Mouse (Mus musculus): Measurements from ENCODE around the gene Ubash3a. TPM values are rescaled to one million over a fixed set of nuclear protein-coding genes. Genes with fewer than 3 reads are reported as not detected.

Ubash3a gene
- polyA plus RNA-seq, 1 experiment = not detected

DNA sequence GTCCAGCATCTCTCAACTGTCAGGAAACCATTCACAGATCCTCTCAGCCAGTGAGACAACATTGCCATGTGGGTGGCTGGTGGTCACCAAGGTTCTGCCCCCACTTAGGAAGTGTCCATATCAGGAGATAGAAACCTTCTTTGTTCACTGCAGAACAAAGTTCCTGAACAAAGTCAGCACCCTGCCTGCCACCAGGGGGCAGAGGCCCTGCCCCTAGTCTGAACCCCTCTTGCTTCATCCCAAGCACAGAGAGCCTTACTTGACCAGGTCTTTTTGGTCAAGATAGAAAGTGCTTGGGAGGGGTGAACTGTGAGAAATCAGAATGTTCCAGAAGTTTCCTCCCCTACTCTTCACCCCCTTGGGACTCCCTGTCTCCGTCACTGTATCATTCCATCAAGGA, 28.2 kb downstream of the Ubash3a start:
- Histone ChIP-seq H3K27ac (replicated peaks; ENCODE audit: low read depth, low read length) (no peak overlapping the region), H3K4me1 (ENCODE audit: control insufficient read depth, insufficient read depth, insufficient read length, low read length) (no peaks in the 10 kb centered on the region), H3K4me3 (ENCODE audit: insufficient read depth, low read depth, low read length) (no peak overlapping the region)

DNA sequence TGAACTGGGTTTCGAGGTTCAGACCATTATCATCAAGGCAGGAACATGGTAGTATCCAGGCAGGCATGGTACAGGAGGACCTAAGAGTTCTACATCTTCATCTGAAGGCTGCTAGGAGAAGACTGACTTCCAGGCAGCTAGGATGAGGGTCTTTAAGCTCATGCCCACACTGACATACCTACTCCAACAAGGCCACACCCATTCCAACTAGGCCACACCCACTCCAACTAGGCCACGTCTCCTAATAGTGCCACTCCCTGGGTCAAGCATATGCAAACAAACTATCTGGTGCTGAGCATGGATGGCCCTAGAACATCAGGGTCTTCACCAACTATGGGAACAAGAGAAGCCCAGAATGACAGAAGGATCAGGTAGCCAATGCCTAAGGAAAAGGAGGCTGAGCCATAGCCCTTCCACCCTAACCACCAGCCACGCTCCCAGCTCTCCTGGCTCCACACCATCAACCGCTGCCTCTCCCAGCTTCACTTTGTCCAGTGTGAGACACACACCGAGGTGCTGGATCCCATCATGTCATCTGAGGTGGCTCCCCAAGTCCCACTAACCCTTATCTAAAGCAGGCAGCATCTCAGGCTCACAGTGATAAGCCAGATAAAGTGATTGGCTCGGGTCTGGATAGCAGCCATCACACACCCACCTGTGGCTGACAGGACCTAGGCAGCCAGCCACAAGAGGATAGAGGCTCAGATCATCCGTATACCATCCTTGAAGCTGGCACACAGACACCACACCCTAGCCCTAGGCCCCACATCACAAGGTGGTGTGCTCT, 30.8 kb downstream of the Ubash3a start:
- H3K27ac ChIP-seq (replicated peaks; ENCODE audit: low read depth, low read length) = no peak overlapping the region
- H3K4me1 ChIP-seq (ENCODE audit: control insufficient read depth, insufficient read depth, insufficient read length, low read length) = no peaks in the 10 kb centered on the region
- H3K4me3 ChIP-seq (ENCODE audit: insufficient read depth, low read depth, low read length) = no peak overlapping the region

GRCm38 (mm10) chr17:31241156-31241555, 33.5 kb downstream of the Ubash3a start:
- Histone ChIP-seq H3K4me1 (ENCODE audit: control insufficient read depth, insufficient read depth, insufficient read length, low read length) (no peaks in the 10 kb centered on the region), H3K4me3 (ENCODE audit: insufficient read depth, low read depth, low read length) (no peak overlapping the region), H3K27ac (replicated peaks; ENCODE audit: low read depth, low read length) (no peak overlapping the region)

- no peaks in the 10 kb centered on the region for H3K4me1 ChIP-seq (ENCODE audit: control insufficient read depth, insufficient read depth, insufficient read length, low read length)
- no peak overlapping the region for H3K27ac ChIP-seq (replicated peaks; ENCODE audit: low read depth, low read length)
- H3K4me3 ChIP-seq (ENCODE audit: insufficient read depth, low read depth, low read length) = no peak overlapping the region
Observed at GRCm38 (mm10) chr17:31242764-31243163, 35.1 kb downstream of the Ubash3a start.

DNA sequence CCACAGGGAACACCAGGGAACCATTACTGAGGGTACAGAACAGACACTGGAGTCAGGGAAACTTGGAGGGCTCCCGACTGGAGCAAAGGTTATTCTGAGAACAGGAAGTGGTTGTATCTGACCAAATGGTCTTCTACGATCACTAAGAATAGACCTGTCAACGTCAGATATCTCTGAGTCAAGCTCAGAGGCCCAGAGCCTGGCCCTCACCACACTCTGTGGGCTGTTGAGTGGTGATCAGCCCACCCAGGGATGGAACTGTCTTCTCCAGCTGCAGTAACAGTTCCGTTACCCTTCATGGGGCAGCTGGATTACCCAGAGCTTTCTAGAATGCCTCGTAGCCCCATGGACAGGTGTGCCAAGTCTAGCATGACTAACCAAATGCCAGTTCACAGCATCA, 37.6 kb downstream of the Ubash3a start:
- Histone ChIP-seq H3K27ac (replicated peaks; ENCODE audit: low read depth, low read length) (no peak overlapping the region), H3K4me3 (ENCODE audit: insufficient read depth, low read depth, low read length) (no peak overlapping the region), H3K4me1 (ENCODE audit: control insufficient read depth, insufficient read depth, insufficient read length, low read length) (no peaks in the 10 kb centered on the region)

DNA sequence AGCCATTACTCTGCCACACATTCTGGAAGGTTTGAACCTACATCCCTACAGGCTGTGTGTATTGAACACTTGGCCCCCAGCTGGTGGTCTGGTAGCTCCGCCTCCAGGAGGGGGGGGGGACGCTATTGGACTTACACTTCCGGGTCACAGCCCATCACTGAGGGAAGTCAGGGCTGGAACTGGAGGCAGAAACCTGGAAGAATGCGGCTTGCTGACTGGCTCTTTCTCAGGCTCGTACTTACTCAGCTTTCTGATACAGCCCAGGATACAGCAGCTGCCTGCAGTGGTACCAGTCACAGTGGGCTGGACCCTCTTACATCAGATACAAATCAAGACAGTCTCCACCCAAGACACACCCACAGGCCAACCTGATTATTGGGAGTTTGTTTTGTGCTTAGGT, 39.5 kb downstream of the Ubash3a start:
- no peak overlapping the region for H3K4me3 ChIP-seq (ENCODE audit: insufficient read depth, low read depth, low read length)
- H3K27ac ChIP-seq (replicated peaks; ENCODE audit: low read depth, low read length) = no peak overlapping the region
- no peaks in the 10 kb centered on the region for H3K4me1 ChIP-seq (ENCODE audit: control insufficient read depth, insufficient read depth, insufficient read length, low read length)

DNA sequence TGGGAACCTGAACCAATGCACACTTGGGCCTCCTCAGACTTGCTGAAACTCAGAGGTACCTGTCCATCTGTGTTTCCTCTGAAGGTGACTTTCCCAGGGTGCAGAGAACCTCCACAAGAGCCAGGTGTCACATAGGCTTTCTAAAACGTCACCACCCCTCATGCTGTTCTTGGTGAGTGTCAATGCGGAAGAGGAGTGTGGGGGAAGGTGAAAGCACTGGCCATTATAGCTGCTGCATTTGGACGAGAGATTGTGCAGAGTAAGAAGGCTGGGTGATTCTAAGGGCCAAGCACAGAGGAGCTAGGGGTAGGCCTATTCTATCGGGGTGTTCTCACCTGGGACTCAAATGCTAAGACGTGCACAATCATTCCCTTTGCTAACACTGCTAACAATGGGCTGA, 46.3 kb downstream of the Ubash3a start:
- H3K4me1 ChIP-seq (ENCODE audit: control insufficient read depth, insufficient read depth, insufficient read length, low read length) = no peaks in the 10 kb centered on the region
- no peak overlapping the region for H3K27ac ChIP-seq (replicated peaks; ENCODE audit: low read depth, low read length)
- no peak overlapping the region for H3K4me3 ChIP-seq (ENCODE audit: insufficient read depth, low read depth, low read length)

DNA sequence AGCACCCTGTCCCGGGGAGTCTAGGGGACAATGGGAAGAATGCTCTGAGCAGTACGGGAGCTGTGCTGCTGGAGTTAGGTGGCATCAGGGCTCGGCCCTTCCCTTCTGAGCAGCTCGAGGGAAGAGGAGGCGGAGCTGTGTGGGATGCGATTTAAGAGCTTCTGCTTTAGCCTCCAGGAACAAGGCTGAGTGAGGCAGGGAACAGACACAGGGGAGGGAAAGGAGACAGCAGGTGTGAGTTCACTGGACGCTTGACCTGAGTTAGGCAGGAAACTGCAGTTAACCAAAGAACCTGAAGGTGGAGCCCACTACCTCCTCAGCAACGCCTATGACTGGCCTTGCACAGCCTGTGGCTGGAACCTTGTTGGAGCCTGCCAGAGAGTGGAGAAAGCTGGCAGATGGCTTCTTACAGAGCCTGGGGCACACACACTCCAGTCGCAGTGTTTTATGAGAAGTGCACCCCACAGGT, 46.8 kb downstream of the Ubash3a start:
- Histone ChIP-seq H3K4me3 (ENCODE audit: insufficient read depth, low read depth, low read length) (no peak overlapping the region), H3K4me1 (ENCODE audit: control insufficient read depth, insufficient read depth, insufficient read length, low read length) (no peaks in the 10 kb centered on the region), H3K27ac (replicated peaks; ENCODE audit: low read depth, low read length) (no peak overlapping the region)

DNA sequence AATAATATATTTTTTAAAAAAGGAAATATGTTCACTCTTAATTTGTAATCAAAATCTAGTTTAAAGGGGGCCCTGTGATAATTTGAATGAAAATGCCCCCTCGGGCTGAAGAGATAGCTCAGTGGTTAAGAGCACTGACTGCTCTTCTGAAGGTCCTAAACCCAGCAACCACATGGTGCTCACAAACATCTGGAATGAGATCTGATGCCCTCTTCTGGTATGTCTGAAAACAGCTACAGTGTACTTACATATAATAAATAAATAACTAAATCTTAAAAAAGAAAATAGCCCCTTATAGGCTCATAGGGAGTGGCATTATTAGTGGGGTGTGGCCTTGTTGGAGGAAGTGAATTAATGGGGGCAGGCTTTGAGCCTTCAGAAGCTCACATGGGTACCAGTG, 49.5 kb downstream of the Ubash3a start:
- Histone ChIP-seq H3K27ac (replicated peaks; ENCODE audit: low read depth, low read length) (no peak overlapping the region), H3K4me3 (ENCODE audit: insufficient read depth, low read depth, low read length) (no peak overlapping the region), H3K4me1 (ENCODE audit: control insufficient read depth, insufficient read depth, insufficient read length, low read length) (no peaks in the 10 kb centered on the region)

GRCm38 (mm10) chr17:31257898-31258297, 50.2 kb downstream of the Ubash3a start:
- no peaks in the 10 kb centered on the region for H3K4me1 ChIP-seq (ENCODE audit: control insufficient read depth, insufficient read depth, insufficient read length, low read length)
- H3K27ac ChIP-seq (replicated peaks; ENCODE audit: low read depth, low read length) = no peak overlapping the region
- no peak overlapping the region for H3K4me3 ChIP-seq (ENCODE audit: insufficient read depth, low read depth, low read length)

GRCm38 (mm10) chr17:31258310-31258865, 50.7 kb downstream of the Ubash3a start:
- Histone ChIP-seq H3K4me3 (ENCODE audit: insufficient read depth, low read depth, low read length) (no peak overlapping the region), H3K4me1 (ENCODE audit: control insufficient read depth, insufficient read depth, insufficient read length, low read length) (no peaks in the 10 kb centered on the region), H3K27ac (replicated peaks; ENCODE audit: low read depth, low read length) (no peak overlapping the region)

DNA sequence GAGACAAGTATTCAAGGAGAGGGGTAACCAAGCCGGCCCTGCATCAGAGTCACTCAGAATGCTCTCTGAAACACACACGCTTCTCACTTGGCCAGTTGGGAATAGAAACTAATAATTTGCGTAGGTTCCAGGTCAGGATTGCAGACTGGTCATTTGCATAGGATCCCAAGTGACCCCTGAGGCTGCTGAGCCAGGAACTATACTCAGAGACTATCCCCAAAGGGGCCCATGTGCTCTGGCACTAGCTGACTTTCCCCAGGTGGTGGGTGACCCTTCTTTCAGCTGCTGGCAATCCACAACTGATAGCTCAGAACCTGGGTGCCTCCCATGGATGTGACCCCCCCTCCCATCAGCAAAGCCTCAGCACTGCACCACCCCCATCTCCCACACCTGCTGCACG, 51.5 kb downstream of the Ubash3a start:
- H3K4me1 ChIP-seq (ENCODE audit: control insufficient read depth, insufficient read depth, insufficient read length, low read length) = no peaks in the 10 kb centered on the region
- H3K4me3 ChIP-seq (ENCODE audit: insufficient read depth, low read depth, low read length) = no peak overlapping the region
- H3K27ac ChIP-seq (replicated peaks; ENCODE audit: low read depth, low read length) = no peak overlapping the region

GRCm38 (mm10) chr17:31259825-31260224, 52.2 kb downstream of the Ubash3a start:
- Histone ChIP-seq H3K4me3 (ENCODE audit: insufficient read depth, low read depth, low read length) (no peak overlapping the region), H3K4me1 (ENCODE audit: control insufficient read depth, insufficient read depth, insufficient read length, low read length) (0 out of 2 replicates have a peak, but pooled peaks cover 3% of the 10 kb centered on the region), H3K27ac (replicated peaks; ENCODE audit: low read depth, low read length) (no peak overlapping the region)

GRCm38 (mm10) chr17:31260430-31260829, 52.8 kb downstream of the Ubash3a start:
- 0 out of 2 replicates have a peak overlapping the region, but pooled peaks have one; percentile 41 for H3K27ac ChIP-seq (replicated peaks; ENCODE audit: low read depth, low read length)
- no peak overlapping the region for H3K4me3 ChIP-seq (ENCODE audit: insufficient read depth, low read depth, low read length)
- H3K4me1 ChIP-seq (ENCODE audit: control insufficient read depth, insufficient read depth, insufficient read length, low read length) = 0 out of 2 replicates have a peak, but pooled peaks cover 3% of the 10 kb centered on the region

- H3K4me3 ChIP-seq (ENCODE audit: insufficient read depth, low read depth, low read length) = no peak overlapping the region
- H3K4me1 ChIP-seq (ENCODE audit: control insufficient read depth, insufficient read depth, insufficient read length, low read length) = 0 out of 2 replicates have a peak, but pooled peaks cover 3% of the 10 kb centered on the region
- no peak overlapping the region for H3K27ac ChIP-seq (replicated peaks; ENCODE audit: low read depth, low read length)
Observed at GRCm38 (mm10) chr17:31261352-31261751, 53.7 kb downstream of the Ubash3a start.

- Histone ChIP-seq H3K4me3 (ENCODE audit: insufficient read depth, low read depth, low read length) (no peak overlapping the region), H3K27ac (replicated peaks; ENCODE audit: low read depth, low read length) (no peak overlapping the region), H3K4me1 (ENCODE audit: control insufficient read depth, insufficient read depth, insufficient read length, low read length) (0 out of 2 replicates have a peak, but pooled peaks cover 3% of the 10 kb centered on the region)
Observed at GRCm38 (mm10) chr17:31262715-31263114, 55.0 kb downstream of the Ubash3a start.
